Mouse (Mus musculus) lung, postnatal 25 days (tissue): ENCODE results near the gene Ear14.
"Not testable (repeated sequence)": the region's sequence is repeated elsewhere in the genome, so short reads cannot be mapped to it uniquely, and the experiment has no call there.

ENCODE experiments used
- DNase-seq: peaks from one replicate; pipeline ENCODE4 v3.0.0; 2022; ENCODE audit warnings: low spot score

Ear14 gene

GRCm38 (mm10) chr14:51252206-51252605 lies 49.0 kb downstream of the Ear14 start:
- not testable (repeated sequence) for DNase-seq

GRCm38 (mm10) chr14:51253569-51253968 lies 50.4 kb downstream of the Ear14 start:
- DNase-seq = no peak
